Mouse (Mus musculus) MN1 (cell line): Measurements from ENCODE around the gene Dock2.
"Not testable (repeated sequence)": the region's sequence is repeated elsewhere in the genome, so short reads cannot be mapped to it uniquely, and the experiment has no call there.

ENCODE experiments used
- DNase-seq: peaks from one replicate; pipeline ENCODE4 v3.0.0-alpha.2; 2016; ENCODE audit warnings: low spot score

Gene Dock2

GRCm38 (mm10) chr11:34290265-34290664 lies 493.4 kb downstream of the Dock2 start:
- DNase-seq = peak; percentile 43

DNA sequence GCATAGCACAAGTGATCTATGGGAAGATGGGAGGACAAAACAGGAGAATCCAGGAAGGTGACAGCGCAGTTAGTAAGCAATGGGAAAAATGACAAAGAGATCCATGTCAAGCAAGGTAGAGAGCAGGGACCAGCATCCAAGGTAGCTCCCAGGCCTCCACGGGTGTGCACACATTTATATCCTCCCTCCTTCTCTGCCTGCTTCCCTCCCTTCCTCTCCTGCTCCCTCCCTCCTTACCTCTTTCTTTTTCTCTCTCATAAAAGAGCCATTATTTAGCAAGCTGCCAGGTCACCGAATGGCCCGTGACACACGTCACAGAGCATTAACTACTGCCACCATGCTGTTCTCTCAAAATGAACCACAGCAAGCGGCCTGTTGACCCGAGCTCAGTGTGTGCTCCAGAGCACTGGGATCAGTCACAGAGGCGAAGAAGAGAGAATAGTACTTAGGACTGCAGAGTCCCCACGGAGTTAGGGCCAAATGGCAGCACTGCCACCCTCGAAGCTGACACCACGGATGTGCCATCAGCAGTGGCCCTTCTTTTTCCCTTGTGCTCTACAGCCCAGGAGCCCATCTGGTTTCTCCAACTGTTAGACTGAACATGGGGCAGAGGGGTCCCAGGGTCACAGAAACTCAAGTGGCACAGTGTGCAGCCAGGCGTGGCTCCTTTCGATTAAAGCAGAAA lies 499.4 kb downstream of the Dock2 start:
- no peak for DNase-seq

GRCm38 (mm10) chr11:34277047-34277445 lies 506.6 kb downstream of the Dock2 start:
- DNase-seq = no peak

DNA sequence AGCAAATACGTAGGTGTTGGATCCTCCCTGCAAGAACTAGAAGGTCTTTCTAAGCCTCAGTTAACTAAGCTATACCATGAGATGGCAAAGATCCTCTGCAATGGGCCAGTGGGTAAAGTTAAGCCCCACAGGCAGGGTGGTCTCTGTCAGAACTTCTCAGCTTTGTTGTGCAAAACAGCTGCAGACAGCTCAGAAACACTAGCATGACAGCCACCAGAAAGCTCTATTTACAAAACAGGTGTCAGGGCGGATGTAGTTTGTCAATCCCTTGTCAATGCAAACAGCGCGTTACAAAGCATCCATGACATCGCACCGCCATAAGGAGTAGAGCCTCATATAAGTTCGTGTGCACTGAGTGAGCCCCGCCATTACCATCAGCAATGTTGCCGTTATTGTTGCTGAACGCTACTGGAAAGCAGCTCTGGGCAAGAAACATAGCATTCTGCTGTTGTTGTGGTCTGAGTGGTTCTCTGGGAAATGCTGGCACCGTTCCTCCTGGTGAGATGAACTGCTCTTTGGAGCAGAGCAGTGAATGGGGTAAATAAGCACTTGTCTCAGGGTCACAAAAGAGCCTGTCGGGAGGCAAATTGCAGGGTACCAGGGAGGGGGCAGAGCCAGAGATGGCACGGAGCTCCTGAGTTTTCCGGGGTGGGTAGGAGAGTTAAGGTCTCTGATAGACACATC lies 507.2 kb downstream of the Dock2 start:
- DNase-seq = no peak

- DNase-seq = peak; percentile 18
These were observed 507.8 kb downstream of the Dock2 start for GRCm38 (mm10) chr11:34275941-34276340.

DNA sequence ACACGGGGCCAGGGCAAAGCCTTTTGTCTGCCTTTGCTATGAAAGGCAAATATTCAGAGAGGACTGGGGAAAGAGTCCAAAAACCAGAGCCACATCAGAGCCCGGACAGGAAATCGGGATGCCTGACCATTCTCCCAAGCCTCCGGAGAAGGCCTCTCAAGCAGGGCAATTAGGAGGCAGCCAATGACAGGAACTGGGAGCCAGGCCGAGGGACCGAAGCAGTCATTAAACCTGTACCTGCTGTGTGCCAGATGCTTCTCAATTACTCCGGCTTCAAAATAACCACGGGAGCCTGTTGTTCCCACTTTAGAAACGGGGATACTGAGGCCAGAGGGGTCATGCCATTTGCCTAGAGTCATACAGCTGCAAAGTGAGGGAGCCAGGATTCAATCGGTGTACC lies 511.7 kb downstream of the Dock2 start:
- DNase-seq = no peak

DNA sequence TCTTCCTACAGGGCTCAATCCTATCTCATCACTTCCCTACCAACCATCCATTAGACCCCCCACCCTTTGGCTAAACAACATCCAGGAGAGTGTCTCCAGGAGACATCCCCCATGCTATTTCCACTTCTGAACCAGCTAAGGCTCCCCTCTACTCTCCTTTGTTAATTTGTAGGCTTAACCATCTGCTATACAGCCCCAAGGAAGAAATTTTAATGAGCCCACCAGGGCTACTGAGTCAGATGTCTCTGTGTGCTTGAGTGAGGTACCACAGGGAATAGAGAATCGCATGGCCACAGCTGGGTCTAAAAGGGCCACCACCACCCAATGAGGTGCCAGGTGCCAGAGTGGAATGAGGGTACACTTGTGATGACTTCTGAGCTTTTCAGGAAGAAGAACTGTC lies 519.6 kb downstream of the Dock2 start:
- no peak for DNase-seq

DNA sequence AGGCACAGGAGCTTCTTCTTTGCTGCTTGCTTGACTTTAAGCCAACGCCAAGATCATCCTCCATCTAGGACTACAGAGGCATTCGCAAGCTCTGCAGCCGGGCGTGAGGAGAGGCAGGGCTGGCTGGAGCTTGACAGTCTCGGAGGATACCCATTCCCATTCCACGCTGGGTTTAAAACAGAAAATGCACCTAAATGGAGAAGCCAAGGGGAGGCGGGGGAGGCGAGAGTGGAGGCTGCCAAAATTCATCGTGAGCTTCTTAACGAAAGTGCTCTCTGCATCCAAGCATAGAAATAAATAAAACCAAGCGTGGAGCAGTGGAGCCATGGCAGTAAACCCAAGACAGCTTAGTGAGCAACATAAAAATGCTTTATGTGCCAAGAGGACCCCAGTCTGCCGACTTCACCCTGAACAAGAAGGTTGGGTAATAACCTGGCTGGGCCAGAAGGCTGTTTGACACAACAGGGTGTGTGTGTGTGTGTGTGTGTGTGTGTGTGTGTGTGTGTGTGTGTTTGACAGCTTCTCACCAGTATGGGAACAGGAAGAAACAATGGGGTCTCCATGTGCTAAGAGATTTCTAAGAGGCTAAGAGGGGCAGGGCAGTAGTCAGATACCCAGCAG lies 524.7 kb downstream of the Dock2 start:
- no peak for DNase-seq

DNA sequence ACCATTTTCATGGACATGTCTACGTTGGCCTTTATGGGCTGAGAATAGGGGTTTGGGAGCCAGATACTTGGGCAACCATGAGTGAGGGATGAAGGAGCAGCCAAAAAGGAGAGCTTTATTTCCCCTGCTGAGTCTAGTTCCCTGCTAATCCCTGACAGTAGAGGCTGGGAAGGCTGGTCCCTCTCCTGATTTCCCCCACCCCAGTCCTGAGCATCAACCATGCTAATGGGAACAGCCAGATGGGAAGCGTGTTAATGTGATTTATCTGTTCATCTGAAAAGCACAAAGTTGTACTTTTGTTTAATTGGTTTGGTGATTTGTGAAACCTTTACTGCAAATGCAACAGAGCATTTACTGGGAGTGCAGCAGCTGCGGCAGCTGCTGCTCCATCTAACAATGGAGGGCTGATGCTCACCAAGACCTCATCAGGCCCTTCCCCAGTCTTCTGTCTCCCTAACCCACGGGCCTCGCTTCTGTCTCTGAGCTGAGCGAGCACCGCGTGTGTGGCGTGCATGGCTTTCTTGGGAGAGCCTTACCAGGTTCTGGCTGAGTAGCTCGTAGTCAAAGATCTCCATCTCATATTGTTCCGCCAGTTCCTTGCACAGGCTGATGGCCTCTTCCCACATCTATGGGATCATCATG lies 526.0 kb downstream of the Dock2 start:
- DNase-seq = no peak

GRCm38 (mm10) chr11:34242979-34243378 lies 540.7 kb downstream of the Dock2 start:
- no peak for DNase-seq

DNA sequence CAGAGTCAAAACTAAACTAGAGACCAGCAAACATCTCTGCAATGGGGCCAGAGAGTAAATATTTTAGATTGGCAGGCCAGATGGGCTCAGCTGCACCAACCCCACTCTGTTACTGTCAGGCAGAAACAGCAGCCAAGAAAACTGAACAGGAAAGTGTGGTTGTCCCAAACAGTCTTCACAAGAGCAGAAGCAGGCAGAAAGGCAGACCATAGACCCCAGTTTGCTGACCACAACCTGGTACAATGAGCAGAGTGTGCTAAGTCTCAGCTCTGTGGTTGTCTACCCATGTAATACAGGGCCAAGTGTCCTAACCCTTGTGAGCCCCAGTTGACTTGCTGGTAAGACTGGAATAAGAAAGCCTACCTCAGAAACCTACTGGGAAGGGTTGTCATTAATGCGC lies 543.4 kb downstream of the Dock2 start:
- DNase-seq = no peak

DNA sequence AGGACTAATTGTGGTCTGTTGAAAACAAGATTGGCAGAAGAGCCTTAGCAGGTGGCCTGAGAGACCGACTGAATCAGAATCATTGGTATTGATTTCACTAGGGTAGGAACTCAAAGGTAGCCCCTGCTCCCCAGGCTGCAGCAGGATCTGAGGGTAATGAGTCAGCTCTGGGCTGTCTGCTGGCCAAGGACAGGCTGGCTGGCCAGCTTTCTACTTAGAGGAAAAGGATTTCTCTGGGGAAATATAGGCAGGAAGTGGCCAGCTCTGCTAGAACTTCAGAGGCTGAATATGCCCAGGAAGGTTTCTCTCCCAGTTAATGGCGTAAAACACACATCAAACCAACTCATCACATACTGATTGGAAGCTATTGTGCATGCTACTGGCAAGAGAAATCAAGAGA lies 544.0 kb downstream of the Dock2 start:
- DNase-seq = peak; percentile 63

GRCm38 (mm10) chr11:34236885-34237284 lies 546.8 kb downstream of the Dock2 start:
- DNase-seq = no peak

GRCm38 (mm10) chr11:34236091-34236759 lies 547.5 kb downstream of the Dock2 start:
- peak; percentile 53 for DNase-seq

GRCm38 (mm10) chr11:34228758-34229364 lies 554.8 kb downstream of the Dock2 start:
- DNase-seq = peak; percentile 85

DNA sequence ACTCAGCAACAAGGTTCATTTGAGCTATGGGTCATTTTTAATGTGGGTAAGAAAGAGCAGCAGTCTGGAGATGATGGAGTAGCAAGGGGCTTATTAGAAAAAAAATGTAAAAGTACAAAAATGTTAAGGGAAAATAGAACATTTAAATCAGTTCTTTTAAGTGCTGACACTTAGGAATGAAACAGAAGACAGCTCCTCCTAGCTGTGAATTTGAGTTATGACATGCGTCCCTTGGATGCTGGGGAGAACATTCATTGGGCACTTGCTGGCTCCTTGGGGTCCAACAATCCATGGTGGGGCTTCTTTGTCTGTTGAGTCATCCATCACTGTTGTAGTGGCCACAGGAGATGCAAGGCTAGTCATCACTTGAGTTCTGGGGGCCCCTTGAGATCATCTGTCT lies 556.5 kb downstream of the Dock2 start:
- no peak for DNase-seq

DNA sequence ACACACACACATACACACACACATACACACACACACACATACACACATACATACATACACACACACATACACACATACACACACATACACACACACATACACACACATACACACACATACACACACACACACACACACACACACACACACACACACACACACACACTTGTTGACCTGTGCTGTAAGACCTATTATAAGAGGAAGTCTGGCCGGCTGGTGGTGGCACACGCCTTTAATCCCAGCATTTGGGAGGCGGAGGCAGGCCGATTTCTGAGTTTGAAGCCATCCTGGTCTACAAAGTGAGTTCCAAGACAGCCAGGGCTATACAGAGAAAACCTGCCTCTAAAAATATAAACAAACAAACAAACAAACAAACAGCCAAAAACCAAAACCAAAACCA lies 563.1 kb downstream of the Dock2 start:
- not testable (repeated sequence) for DNase-seq

DNA sequence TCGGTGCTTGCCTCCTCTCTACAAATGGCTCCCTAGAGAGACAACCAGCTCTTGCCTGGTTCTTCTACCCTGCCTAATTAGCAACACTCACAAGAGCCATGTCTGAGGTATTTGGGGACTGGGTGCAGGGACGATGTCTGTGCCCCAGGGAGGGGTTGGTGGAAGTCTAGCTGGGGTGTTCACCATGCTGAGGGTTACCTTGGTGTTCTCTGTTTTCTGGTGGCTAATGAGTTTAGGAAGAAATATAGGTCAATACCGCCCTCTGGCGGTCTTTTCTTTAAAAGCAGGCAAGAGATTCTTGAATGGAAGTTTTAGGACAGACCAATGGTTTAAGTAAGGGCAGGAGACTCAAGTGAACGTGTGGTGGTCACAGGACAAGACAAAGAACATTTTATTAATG lies 570.8 kb downstream of the Dock2 start:
- peak; percentile 65 for DNase-seq

GRCm38 (mm10) chr11:34207989-34208388 lies 575.7 kb downstream of the Dock2 start, which contains the start of gene Foxi1:
Gene Foxi1 (minus strand): TSS chr11:34208089.
- no peak for DNase-seq

DNA sequence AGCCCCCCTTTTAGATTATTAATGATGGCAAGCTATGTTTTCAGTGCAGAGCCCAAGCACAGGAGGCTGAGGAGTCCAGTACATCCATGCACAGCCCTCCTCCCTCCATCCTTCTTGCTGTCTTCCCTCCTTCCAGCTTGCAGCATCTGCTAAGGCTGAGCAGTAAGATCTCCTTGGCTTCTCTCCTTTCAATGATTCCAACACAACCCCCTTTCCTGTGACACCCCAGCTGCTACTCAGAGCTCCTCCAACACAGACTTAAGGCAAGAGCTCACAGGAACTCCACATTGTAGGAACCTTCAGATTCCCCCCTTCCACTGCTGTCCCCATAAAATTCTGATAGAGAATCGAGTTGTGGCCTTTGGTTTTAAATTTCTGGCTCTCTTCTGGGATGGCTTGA lies 580.9 kb downstream of the Dock2 start:
- no peak for DNase-seq

- DNase-seq = no peak
These were observed 588.5 kb downstream of the Dock2 start for GRCm38 (mm10) chr11:34195142-34195541.
